Mouse (Mus musculus) hindbrain, embryonic 15.5 days (tissue): ENCODE measurements at regions not wholly inside any gene's neighbourhood (a gene's known extent, or its start where the extent isn't known, plus 50 kb on each side); places are given as distances from the start of the nearest gene placed in this dataset.

Experiments
- ATAC-seq: fragments of 200-750 bp; cut with Nextera tagmentation; 2 replicates; pipeline ENCODE4 v1.8.0; 2017; ENCODE audit warnings: low read depth, moderate number of reproducible peaks, moderate TSS enrichment; ENCODE audit not compliant: low FRiP score
- H3K27ac ChIP-seq: fragments of 300-500 bp; sonication (generic); replicated peaks from 2 replicates; pipeline ENCODE4 v1.5.1; 2015; ENCODE audit warnings: mild to moderate bottlenecking, inconsistent platforms
- H3K27me3 ChIP-seq: fragments of 300-500 bp; sonication (generic); 2 replicates; pipeline ENCODE4 v1.6.1; 2015; ENCODE audit warnings: control low read depth, inconsistent platforms
- H3K36me3 ChIP-seq: fragments of 300-500 bp; sonication (generic); 2 replicates; pipeline ENCODE4 v1.6.1; 2015; ENCODE audit warnings: control low read depth, inconsistent platforms
- H3K4me1 ChIP-seq: fragments of 300-500 bp; sonication (generic); replicated peaks from 2 replicates; pipeline ENCODE4 v1.6.1; 2015; ENCODE audit warnings: control low read depth, inconsistent platforms
- H3K4me2 ChIP-seq: fragments of 300-500 bp; sonication (generic); 2 replicates; pipeline ENCODE4 v1.6.1; 2015; ENCODE audit warnings: moderate library complexity, mild to moderate bottlenecking, inconsistent platforms
- H3K4me3 ChIP-seq: fragments of 300-500 bp; sonication (generic); 2 replicates; pipeline ENCODE4 v1.5.1; 2015; ENCODE audit warnings: mild to moderate bottlenecking, inconsistent platforms
- H3K9ac ChIP-seq: fragments of 300-500 bp; sonication (generic); 2 replicates; pipeline ENCODE4 v1.6.1; 2015; ENCODE audit warnings: inconsistent platforms
- H3K9me3 ChIP-seq: fragments of 300-500 bp; sonication (generic); 2 replicates; pipeline ENCODE4 v1.6.1; 2016; ENCODE audit warnings: control low read depth, inconsistent platforms
- WGBS: fragments of 180-500 bp; shearing (Covaris S2); methylation state at CpG from one replicate; pipeline ENCODE4 v1.1.7; 2015; 5-methylcytosine and 5-hydroxymethylcytosine counted together

- WGBS: 94% methylated on average over 5 of the region's 5 CpGs
- Histone ChIP-seq H3K9ac (no peak overlapping the region), H3K4me1 (peaks cover 45% of the 10 kb centered on the region), H3K27ac (0 out of 2 replicates have a peak overlapping the region, but pooled peaks have one; percentile 9), H3K27me3 (0 out of 2 replicates have a peak, but pooled peaks cover 3% of the 10 kb centered on the region), H3K4me3 (no peak overlapping the region), H3K36me3 (no peaks in the 10 kb centered on the region), H3K9me3 (no peaks in the 10 kb centered on the region), H3K4me2 (no peak overlapping the region)
- no peak for ATAC-seq
Observed at GRCm38 (mm10) chr11:114447461-114447847, 220.9 kb upstream of the Rpl38 start.

- WGBS: 6% methylated on average over 21 of the region's 23 CpGs
- peak overlapping the region; percentile 52 for H3K4me2 ChIP-seq
- H3K9ac ChIP-seq: no peak overlapping the region
- no peak overlapping the region for H3K4me3 ChIP-seq
- peaks cover 51% of the 10 kb centered on the region for H3K4me1 ChIP-seq
- 0 out of 2 replicates have a peak, but pooled peaks cover 3% of the 10 kb centered on the region for H3K27me3 ChIP-seq
- ATAC-seq: peak; percentile 65; the same call in 1 of the 2 replicates
- no peaks in the 10 kb centered on the region for H3K36me3 ChIP-seq
- no peaks in the 10 kb centered on the region for H3K9me3 ChIP-seq
- 0 out of 2 replicates have a peak overlapping the region, but pooled peaks have one; percentile 54 for H3K27ac ChIP-seq
Observed at GRCm38 (mm10) chr11:114446617-114447460, 221.5 kb upstream of the Rpl38 start.

GRCm38 (mm10) chr11:114446075-114446616 is 222.2 kb upstream of the Rpl38 start:
- Histone ChIP-seq H3K27ac (peak overlapping the region; percentile 54; the same call in 1 of the 2 replicates), H3K9ac (no peak overlapping the region), H3K4me3 (no peak overlapping the region), H3K36me3 (no peaks in the 10 kb centered on the region), H3K27me3 (0 out of 2 replicates have a peak, but pooled peaks cover 5% of the 10 kb centered on the region), H3K9me3 (no peaks in the 10 kb centered on the region), H3K4me2 (peak overlapping the region; percentile 52), H3K4me1 (peaks cover 56% of the 10 kb centered on the region)
- no peak for ATAC-seq
- 5% methylated on average over 8 of the region's 8 CpGs for WGBS

- Histone ChIP-seq H3K9ac (no peak overlapping the region), H3K4me2 (no peak overlapping the region), H3K4me3 (no peak overlapping the region), H3K4me1 (peaks cover 57% of the 10 kb centered on the region), H3K27ac (no peak overlapping the region), H3K9me3 (no peaks in the 10 kb centered on the region), H3K27me3 (0 out of 2 replicates have a peak, but pooled peaks cover 7% of the 10 kb centered on the region), H3K36me3 (no peaks in the 10 kb centered on the region)
- WGBS: 36% methylated on average over 8 of the region's 8 CpGs
- ATAC-seq: no peak
Observed at GRCm38 (mm10) chr11:114444211-114444610, 224.1 kb upstream of the Rpl38 start.

GRCm38 (mm10) chr11:114443444-114443843 is 224.9 kb upstream of the Rpl38 start:
- WGBS: 67% methylated on average over 5 of the region's 5 CpGs
- no peak overlapping the region for H3K27ac ChIP-seq
- H3K4me2 ChIP-seq: no peak overlapping the region
- no peaks in the 10 kb centered on the region for H3K36me3 ChIP-seq
- no peaks in the 10 kb centered on the region for H3K9me3 ChIP-seq
- no peak for ATAC-seq
- H3K27me3 ChIP-seq: 0 out of 2 replicates have a peak, but pooled peaks cover 7% of the 10 kb centered on the region
- H3K4me3 ChIP-seq: no peak overlapping the region
- no peak overlapping the region for H3K9ac ChIP-seq
- H3K4me1 ChIP-seq: peaks cover 50% of the 10 kb centered on the region

GRCm38 (mm10) chr11:114439314-114439713 is 229.0 kb upstream of the Rpl38 start:
- peaks cover 23% of the 10 kb centered on the region; the same call in 1 of the 2 replicates for H3K4me1 ChIP-seq
- no peak overlapping the region for H3K27ac ChIP-seq
- H3K27me3 ChIP-seq: 0 out of 2 replicates have a peak, but pooled peaks cover 4% of the 10 kb centered on the region
- no peaks in the 10 kb centered on the region for H3K9me3 ChIP-seq
- 87% methylated on average over 4 of the region's 4 CpGs for WGBS
- H3K4me2 ChIP-seq: no peak overlapping the region
- ATAC-seq: no peak
- H3K9ac ChIP-seq: no peak overlapping the region
- no peak overlapping the region for H3K4me3 ChIP-seq
- H3K36me3 ChIP-seq: no peaks in the 10 kb centered on the region

GRCm38 (mm10) chr11:114435788-114436187 is 232.5 kb upstream of the Rpl38 start:
- no peaks in the 10 kb centered on the region for H3K9me3 ChIP-seq
- peaks cover 10% of the 10 kb centered on the region for H3K4me1 ChIP-seq
- H3K4me2 ChIP-seq: no peak overlapping the region
- ATAC-seq: no peak
- H3K36me3 ChIP-seq: no peaks in the 10 kb centered on the region
- no peak overlapping the region for H3K4me3 ChIP-seq
- H3K9ac ChIP-seq: no peak overlapping the region
- 0 out of 2 replicates have a peak, but pooled peaks cover 2% of the 10 kb centered on the region for H3K27me3 ChIP-seq
- no peak overlapping the region for H3K27ac ChIP-seq
- WGBS: 71% methylated on average over 1 of the region's 1 CpGs

GRCm38 (mm10) chr11:114433561-114433960 is 234.8 kb upstream of the Rpl38 start:
- peaks cover 10% of the 10 kb centered on the region for H3K4me1 ChIP-seq
- no peaks in the 10 kb centered on the region for H3K9me3 ChIP-seq
- no peak overlapping the region for H3K4me3 ChIP-seq
- no peaks in the 10 kb centered on the region for H3K27me3 ChIP-seq
- H3K27ac ChIP-seq: 0 out of 2 replicates have a peak overlapping the region, but pooled peaks have one; percentile 4
- H3K9ac ChIP-seq: no peak overlapping the region
- peak; percentile 74; the same call in 1 of the 2 replicates for ATAC-seq
- 7% methylated on average over 5 of the region's 5 CpGs for WGBS
- no peaks in the 10 kb centered on the region for H3K36me3 ChIP-seq
- H3K4me2 ChIP-seq: no peak overlapping the region

GRCm38 (mm10) chr11:114425447-114425846 is 242.9 kb upstream of the Rpl38 start:
- Histone ChIP-seq H3K4me3 (no peak overlapping the region), H3K4me1 (no peaks in the 10 kb centered on the region), H3K27me3 (no peaks in the 10 kb centered on the region), H3K27ac (no peak overlapping the region), H3K9me3 (no peaks in the 10 kb centered on the region), H3K9ac (no peak overlapping the region), H3K36me3 (no peaks in the 10 kb centered on the region), H3K4me2 (no peak overlapping the region)
- WGBS: 80% methylated on average over 14 of the region's 14 CpGs
- no peak for ATAC-seq

- WGBS: 71% methylated on average over 19 of the region's 19 CpGs
- Histone ChIP-seq H3K4me2 (no peak overlapping the region), H3K36me3 (no peaks in the 10 kb centered on the region), H3K4me3 (no peak overlapping the region), H3K27me3 (no peaks in the 10 kb centered on the region), H3K4me1 (no peaks in the 10 kb centered on the region), H3K27ac (no peak overlapping the region), H3K9ac (no peak overlapping the region), H3K9me3 (no peaks in the 10 kb centered on the region)
- ATAC-seq: no peak
Observed at GRCm38 (mm10) chr11:114423322-114423721, 245.0 kb upstream of the Rpl38 start.

GRCm38 (mm10) chr11:114419002-114419401 is 249.3 kb upstream of the Rpl38 start:
- H3K36me3 ChIP-seq: no peaks in the 10 kb centered on the region
- WGBS: 83% methylated on average over 7 of the region's 7 CpGs
- H3K27ac ChIP-seq: no peak overlapping the region
- H3K9ac ChIP-seq: no peak overlapping the region
- H3K4me3 ChIP-seq: no peak overlapping the region
- no peak for ATAC-seq
- no peaks in the 10 kb centered on the region for H3K27me3 ChIP-seq
- no peaks in the 10 kb centered on the region for H3K4me1 ChIP-seq
- no peak overlapping the region for H3K4me2 ChIP-seq
- H3K9me3 ChIP-seq: no peaks in the 10 kb centered on the region

- Histone ChIP-seq H3K9me3 (no peaks in the 10 kb centered on the region), H3K4me2 (no peak overlapping the region), H3K27ac (no peak overlapping the region), H3K4me3 (no peak overlapping the region), H3K27me3 (no peaks in the 10 kb centered on the region), H3K4me1 (no peaks in the 10 kb centered on the region), H3K9ac (no peak overlapping the region), H3K36me3 (no peaks in the 10 kb centered on the region)
- WGBS: 70% methylated on average over 6 of the region's 6 CpGs
- no peak for ATAC-seq
Observed at GRCm38 (mm10) chr11:114416168-114416567, 252.2 kb upstream of the Rpl38 start.
